Mouse (Mus musculus) kidney, embryonic 14.5 days (tissue): ENCODE measurements around the gene Ddx19b. TPM values are rescaled to one million over a fixed set of nuclear protein-coding genes. Genes with fewer than 3 reads are reported as not detected.
A peak's percentile ranks its signal among the peaks of the same experiment; 100 is the strongest.
"Not testable (repeated sequence)": the region's sequence is repeated elsewhere in the genome, so short reads cannot be mapped to it uniquely, and the experiment has no call there.

Experiments used
- ATAC-seq: fragments of 200-750 bp; cut with Nextera tagmentation; 2 replicates; pipeline ENCODE4 v1.8.0; 2017; ENCODE audit warnings: moderate number of reproducible peaks, mild to moderate bottlenecking, moderate TSS enrichment, moderate library complexity; ENCODE audit not compliant: low FRiP score, low TSS enrichment
- H3K27ac ChIP-seq: fragments of 300-500 bp; sonication (generic); 2 replicates; pipeline ENCODE4 v1.5.1; 2014; ENCODE audit warnings: low read depth, mild to moderate bottlenecking, low read length, moderate library complexity, mixed read lengths
- H3K27me3 ChIP-seq: fragments of 300-500 bp; sonication (generic); 2 replicates; pipeline ENCODE4 v1.6.1; 2014; ENCODE audit warnings: mild to moderate bottlenecking, low read length; ENCODE audit not compliant: control insufficient read depth, insufficient read depth
- H3K36me3 ChIP-seq: fragments of 300-500 bp; sonication (generic); 2 replicates; pipeline ENCODE4 v1.6.1; 2014; ENCODE audit warnings: low read length, mixed read lengths; ENCODE audit not compliant: control insufficient read depth, insufficient read depth
- H3K4me1 ChIP-seq: fragments of 300-500 bp; sonication (generic); 2 replicates; pipeline ENCODE4 v1.6.1; 2014; ENCODE audit warnings: low read length, mixed read lengths; ENCODE audit not compliant: control insufficient read depth, insufficient read depth
- H3K4me2 ChIP-seq: fragments of 300-500 bp; sonication (generic); replicated peaks from 2 replicates; pipeline ENCODE4 v1.6.1; 2014; ENCODE audit warnings: low read depth, mild to moderate bottlenecking, low read length
- H3K4me3 ChIP-seq: fragments of 300-500 bp; sonication (generic); 2 replicates; pipeline ENCODE4 v1.5.1; 2014; ENCODE audit warnings: mild to moderate bottlenecking, low read length
- H3K9ac ChIP-seq: fragments of 300-500 bp; sonication (generic); 2 replicates; pipeline ENCODE4 v1.6.1; 2014; ENCODE audit warnings: low read depth, mild to moderate bottlenecking, low read length, moderate library complexity
- H3K9me3 ChIP-seq: fragments of 300-500 bp; sonication (generic); 2 replicates; pipeline ENCODE4 v1.6.1; 2016; ENCODE audit warnings: low read length; ENCODE audit not compliant: control insufficient read depth
- WGBS: fragments of 180-500 bp; shearing (Covaris S2); extraction: QIAGEN DNeasy Blood & Tissue Kit; methylation state at CpG from one replicate; pipeline ENCODE4 v1.1.7; 2014; 5-methylcytosine and 5-hydroxymethylcytosine counted together
- polyA plus RNA-seq: library from polyadenylated mRNA; unstranded; fragments of >200 nt; fragmentation: Nextera tagmentation; extraction: Ambion mirVana; gene quantifications from 2 replicates; pipeline ENCODE4 v1.2.1, GENCODE M21; 2014

Ddx19b gene
- polyA plus RNA-seq, 1 experiment from 2014 or later: 6.7 TPM

DNA sequence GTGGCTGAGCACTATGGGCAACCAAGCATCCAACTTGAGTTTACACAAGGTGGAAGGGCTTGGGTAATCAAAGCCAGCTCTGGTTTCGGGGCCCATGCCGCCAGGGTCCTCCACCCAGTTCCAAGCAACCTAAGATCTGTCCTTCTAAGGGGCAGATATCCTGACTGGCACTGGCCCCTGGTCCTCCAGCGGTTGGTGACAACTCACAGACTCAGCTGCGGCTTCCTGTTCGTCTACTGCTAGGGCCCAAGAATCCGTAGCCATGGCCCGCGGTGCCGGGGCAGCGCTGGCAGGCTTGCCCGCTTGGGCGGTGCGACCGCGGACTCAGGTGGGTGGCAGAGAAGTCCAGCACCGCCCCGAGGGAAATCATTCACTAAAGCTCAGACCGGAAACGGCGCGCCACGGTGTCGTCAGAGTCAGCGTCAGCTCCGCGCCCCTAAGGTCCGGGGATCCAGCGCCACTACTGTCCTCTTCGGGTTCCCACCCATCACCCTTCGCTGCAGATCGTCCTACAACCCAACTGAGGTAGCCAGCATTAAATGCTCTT is 4.1 kb downstream of the Ddx19b start:
- Histone ChIP-seq H3K9ac (peak overlapping the region; percentile 63), H3K4me2 (peak overlapping the region; percentile 58), H3K27me3 (peaks cover 3% of the 10 kb centered on the region; the same call in 1 of the 2 replicates), H3K4me1 (no peaks in the 10 kb centered on the region), H3K9me3 (no peaks in the 10 kb centered on the region), H3K27ac (peak overlapping the region; percentile 44; the same call in 1 of the 2 replicates), H3K4me3 (peak overlapping the region; percentile 58), H3K36me3 (no peaks in the 10 kb centered on the region)
- under 1% methylated on average over 31 of the region's 31 CpGs for WGBS
- ATAC-seq: peak; percentile 94

DNA sequence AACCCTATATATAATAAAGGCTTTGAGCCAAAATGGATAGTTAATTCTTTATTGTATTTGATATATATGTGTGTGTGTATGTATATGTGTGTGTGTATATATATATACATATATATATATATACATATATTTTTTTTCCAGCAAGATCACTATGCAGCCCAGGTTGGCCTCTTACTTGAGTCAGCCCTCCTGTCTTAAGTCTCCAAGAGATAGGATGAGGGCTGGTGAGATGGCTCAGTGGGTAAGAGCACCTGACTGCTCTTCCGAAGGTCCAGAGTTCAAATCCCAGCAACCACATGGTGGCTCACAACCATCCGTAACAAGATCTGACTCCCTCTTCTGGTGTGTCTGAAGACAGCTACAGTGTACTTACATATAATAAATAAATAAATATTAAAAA is 4.9 kb downstream of the Ddx19b start:
- H3K4me2 ChIP-seq, H3K4me3 ChIP-seq, H3K9me3 ChIP-seq, H3K27me3 ChIP-seq, H3K4me1 ChIP-seq, H3K9ac ChIP-seq, H3K36me3 ChIP-seq, H3K27ac ChIP-seq, ATAC-seq: not testable (repeated sequence)
- WGBS: 100% methylated on average over 1 of the region's 2 CpGs

DNA sequence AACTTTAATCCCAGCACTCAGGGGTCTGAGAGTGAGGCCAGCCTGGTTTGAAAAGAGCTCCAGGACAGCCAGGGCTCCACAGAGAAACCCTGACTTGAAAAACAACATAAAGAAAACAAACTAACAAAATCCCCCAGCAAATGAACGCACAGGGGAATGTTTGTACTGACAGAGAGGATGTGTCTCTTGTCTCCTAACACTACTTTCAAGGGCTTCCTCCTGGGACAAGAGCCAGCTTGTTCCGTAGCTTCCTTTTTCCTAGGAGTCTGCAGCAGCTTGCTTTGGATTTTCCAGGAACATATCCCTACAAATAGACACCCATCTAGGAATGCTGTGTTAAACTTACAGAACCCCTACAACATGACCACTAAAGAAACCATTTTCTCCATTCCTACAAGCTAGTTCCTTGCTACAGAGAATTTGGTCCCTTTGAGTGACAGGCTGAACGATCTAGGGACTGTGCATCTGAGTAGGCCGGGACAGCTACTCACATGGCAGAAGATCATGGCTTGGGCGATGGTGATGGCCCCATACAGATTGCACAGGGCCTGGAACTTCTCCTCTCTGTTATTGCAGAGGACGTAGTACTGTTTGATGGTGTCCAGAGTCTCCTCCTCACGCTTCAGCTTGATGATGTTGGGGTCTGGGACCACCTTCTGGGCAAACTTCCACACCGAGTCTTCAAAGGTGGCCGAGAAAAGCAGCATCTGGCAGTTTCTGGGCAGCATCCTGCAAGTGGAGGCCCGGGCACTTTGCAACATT is 21.1 kb downstream of the Ddx19b start:
- H3K27ac ChIP-seq, H3K27me3 ChIP-seq, H3K4me1 ChIP-seq, H3K4me2 ChIP-seq, H3K9ac ChIP-seq, H3K4me3 ChIP-seq, ATAC-seq, H3K9me3 ChIP-seq: not testable (repeated sequence)
- WGBS: 92% methylated on average over 9 of the region's 10 CpGs
- H3K36me3 ChIP-seq: peaks cover 21% of the 10 kb centered on the region; the same call in 1 of the 2 replicates

DNA sequence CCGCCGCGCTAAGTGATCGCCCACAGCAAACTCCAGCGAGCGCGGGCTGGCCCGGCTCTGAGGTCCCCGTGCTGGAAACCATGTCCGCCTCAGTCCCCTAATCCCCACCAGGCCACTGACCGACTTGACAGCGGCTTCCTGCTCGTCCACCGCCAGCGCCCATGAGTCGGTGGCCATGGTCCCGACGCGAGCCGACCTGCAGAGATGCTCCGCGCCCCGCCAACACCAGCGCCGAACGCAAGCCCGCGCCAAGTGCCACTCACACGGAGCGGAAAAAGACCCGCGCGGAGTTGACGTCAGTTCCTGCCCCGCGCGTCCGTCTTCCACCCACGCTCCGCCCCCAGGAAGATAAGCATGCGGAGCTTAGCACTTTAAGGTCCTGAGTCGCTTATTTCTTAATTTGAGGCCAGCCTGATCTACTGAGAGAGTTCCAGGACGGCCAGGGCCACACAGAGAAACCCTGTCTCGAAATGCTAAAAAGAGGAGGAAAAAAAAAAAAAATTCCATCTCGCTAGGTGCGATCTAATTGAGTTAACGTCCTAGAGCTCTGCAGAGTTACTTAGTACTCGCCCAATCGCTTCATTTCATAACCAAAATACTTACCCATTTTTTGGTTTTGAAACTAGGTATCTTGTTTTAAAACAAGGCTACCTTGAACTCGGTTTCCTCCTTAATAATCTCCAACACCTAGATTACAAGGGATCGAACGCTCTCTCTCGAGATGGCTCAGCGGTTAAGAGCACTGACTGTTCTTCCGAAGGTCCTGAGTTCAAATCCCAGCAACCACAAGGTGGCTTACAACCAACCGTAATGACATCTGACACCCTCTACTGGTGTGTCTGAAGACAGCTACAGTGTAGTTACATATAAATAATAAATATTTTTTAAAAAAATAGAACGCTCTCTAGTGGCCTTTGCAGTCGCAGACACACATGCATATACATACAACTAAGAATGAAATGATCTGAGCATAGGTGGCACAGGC is 33.7 kb downstream of the Ddx19b start, which contains the start of gene Ddx19a:
Gene Ddx19a (minus strand): TSS at position 254 of the 985 bp plus-strand sequence.
- H3K4me2 ChIP-seq: peak within 1 kb of the TSS; percentile 49
- H3K27ac ChIP-seq: peak within 1 kb of the TSS; percentile 77
- peaks cover 4% of the 10 kb centered on the region for H3K4me1 ChIP-seq
- 4% methylated on average over 58 of the region's 58 CpGs for WGBS
- H3K9ac ChIP-seq: peak within 1 kb of the TSS; percentile 76
- H3K27me3 ChIP-seq: no peaks in the 10 kb centered on the region
- no peaks in the 10 kb centered on the region for H3K9me3 ChIP-seq
- H3K36me3 ChIP-seq: no peaks in the 10 kb centered on the region; the same call in 1 of the 2 replicates
- ATAC-seq: peak; percentile 95
- H3K4me3 ChIP-seq: peak within 1 kb of the TSS; percentile 80

DNA sequence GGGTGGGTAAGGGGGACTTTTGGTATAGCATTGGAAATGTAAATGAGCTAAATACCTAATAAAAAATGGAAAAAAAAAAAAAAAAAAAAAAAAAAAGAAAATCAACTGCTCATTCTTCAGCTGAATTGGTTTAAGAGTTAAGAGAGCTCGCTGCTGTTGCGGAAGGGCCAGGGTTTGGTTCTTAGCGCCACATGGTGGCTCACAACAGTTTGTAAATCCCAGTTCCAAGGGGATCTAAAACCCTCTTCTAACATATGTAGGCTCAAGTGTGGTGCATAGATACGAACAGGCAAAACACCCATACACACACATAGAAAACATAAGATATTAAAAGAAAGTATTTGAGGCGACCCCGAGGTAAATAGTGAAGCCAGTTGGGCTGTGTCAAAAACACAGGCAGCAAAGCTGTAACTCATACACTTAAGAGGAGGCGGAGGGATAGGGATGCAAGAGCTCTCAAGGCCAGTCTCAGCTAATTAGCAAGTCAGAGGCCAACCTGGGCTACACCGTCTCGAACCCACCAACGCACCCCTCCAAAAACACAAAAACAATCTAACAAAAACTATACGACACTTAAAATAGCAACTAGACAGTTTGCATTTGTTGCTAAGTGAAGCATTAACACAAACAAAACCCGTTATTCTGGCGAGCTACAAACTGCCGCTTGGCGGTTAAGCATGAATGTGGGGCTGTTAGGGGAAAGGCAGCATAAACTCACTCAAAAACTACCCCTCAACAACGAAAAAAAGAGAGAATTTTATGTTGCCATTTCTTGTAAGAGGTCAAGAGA is 34.7 kb downstream of the Ddx19b start:
- no peaks in the 10 kb centered on the region for H3K9me3 ChIP-seq
- H3K4me1 ChIP-seq: peaks cover 4% of the 10 kb centered on the region
- peak overlapping the region; percentile 77 for H3K27ac ChIP-seq
- H3K4me2 ChIP-seq: peak overlapping the region; percentile 49
- 35% methylated on average over 16 of the region's 16 CpGs for WGBS
- ATAC-seq: no peak
- H3K9ac ChIP-seq: peak overlapping the region; percentile 76
- H3K4me3 ChIP-seq: peak overlapping the region; percentile 80
- H3K27me3 ChIP-seq: no peaks in the 10 kb centered on the region
- H3K36me3 ChIP-seq: peaks cover 10% of the 10 kb centered on the region; the same call in 1 of the 2 replicates

DNA sequence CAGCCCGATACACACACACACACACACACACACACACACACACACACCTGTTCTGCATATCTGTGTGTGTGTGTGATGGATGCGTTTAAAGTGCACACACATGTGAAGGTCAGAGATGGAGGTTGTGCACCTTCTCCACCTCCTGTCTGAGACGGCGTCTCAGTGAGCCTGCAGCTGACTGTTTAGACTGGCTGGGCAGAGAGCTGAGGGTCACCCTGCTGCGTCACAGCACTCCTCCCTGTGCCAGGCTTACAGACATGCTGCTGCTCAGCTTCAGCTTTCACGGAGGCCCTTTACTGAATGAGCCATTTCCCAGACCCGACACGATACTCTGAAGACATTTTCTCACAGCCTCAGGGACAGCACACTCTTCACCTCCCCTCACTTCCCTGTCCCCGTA is 41.5 kb downstream of the Ddx19b start:
- Histone ChIP-seq H3K4me3 (no peak overlapping the region), H3K9ac (no peak overlapping the region), H3K4me2 (no peak overlapping the region), H3K9me3 (no peaks in the 10 kb centered on the region), H3K27ac (no peak overlapping the region), H3K27me3 (no peaks in the 10 kb centered on the region), H3K36me3 (peaks cover 70% of the 10 kb centered on the region), H3K4me1 (no peaks in the 10 kb centered on the region)
- no peak for ATAC-seq
- WGBS: 91% methylated on average over 9 of the region's 9 CpGs

DNA sequence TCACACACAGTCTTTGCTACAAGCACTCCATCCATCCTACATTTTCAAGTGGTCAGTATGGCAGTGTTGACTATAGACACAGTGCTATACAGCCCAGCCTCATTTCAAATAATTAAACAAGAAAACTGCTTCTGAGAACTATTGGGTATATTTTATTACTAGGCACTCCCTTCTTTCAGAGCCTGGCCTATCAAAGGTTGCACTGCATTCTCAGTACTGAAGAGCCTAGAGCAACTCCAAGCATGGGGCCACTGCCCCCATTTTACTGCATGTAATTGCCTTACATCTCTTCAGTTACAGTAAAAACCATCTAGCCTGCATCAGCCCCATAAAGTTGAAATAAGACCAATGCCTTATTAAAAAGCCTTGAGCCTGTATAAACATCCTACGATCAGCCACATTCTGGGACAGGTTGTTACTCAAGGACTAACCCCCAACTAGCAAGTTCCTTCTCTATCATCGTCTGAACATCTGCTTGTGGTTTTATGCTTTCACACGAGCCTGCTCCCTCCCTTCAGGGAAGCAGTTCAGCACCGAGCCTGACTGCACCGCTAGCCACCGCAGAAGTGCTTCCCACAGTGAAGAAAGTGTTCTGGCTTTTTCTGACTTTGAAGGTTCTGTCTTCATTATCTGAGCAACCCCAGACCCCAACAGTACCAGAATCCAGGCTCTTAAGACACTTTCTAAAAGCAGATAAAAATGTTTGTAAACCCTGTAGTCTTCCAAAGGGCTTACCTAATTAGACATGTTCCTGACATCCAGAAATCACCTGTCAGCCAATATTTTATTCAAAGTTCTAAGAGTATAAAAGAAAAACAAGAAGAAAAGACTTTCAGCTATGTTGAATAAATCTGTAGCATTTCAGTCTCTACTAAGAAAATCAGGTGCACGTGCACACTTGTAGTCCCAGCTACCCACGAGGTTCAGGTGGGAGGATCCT is 43.5 kb downstream of the Ddx19b start:
- ATAC-seq: no peak
- Histone ChIP-seq H3K27ac (no peak overlapping the region), H3K27me3 (no peaks in the 10 kb centered on the region), H3K4me3 (no peak overlapping the region), H3K36me3 (peaks cover 90% of the 10 kb centered on the region), H3K9ac (no peak overlapping the region), H3K9me3 (no peaks in the 10 kb centered on the region), H3K4me2 (no peak overlapping the region), H3K4me1 (no peaks in the 10 kb centered on the region)
- WGBS: 86% methylated on average over 8 of the region's 8 CpGs
